Mouse (Mus musculus) ovary, postnatal 14 days (tissue): Measurements from ENCODE around the gene Enho.
A peak's percentile ranks its signal among the peaks of the same experiment; 100 is the strongest.

Source experiments
- DNase-seq: peaks from one replicate; pipeline ENCODE4 v3.0.0; 2022; ENCODE audit warnings: low spot score

Gene Enho

GRCm38 (mm10) chr4:41663614-41664013 lies 23.5 kb upstream of the Enho start:
- no peak for DNase-seq

- no peak for DNase-seq
Measured at GRCm38 (mm10) chr4:41662723-41663122, 22.6 kb upstream of the Enho start.

- no peak for DNase-seq
Measured at GRCm38 (mm10) chr4:41660851-41661430, 20.8 kb upstream of the Enho start.

- DNase-seq, result no peak
Measured at GRCm38 (mm10) chr4:41659556-41659955, 19.4 kb upstream of the Enho start.

GRCm38 (mm10) chr4:41658566-41659384 lies 18.7 kb upstream of the Enho start:
- DNase-seq, result no peak

- no peak for DNase-seq
Measured at GRCm38 (mm10) chr4:41655525-41655924, 15.4 kb upstream of the Enho start.

- DNase-seq, result peak; percentile 52
Measured at GRCm38 (mm10) chr4:41654217-41654616, 14.1 kb upstream of the Enho start.

- no peak for DNase-seq
Measured at GRCm38 (mm10) chr4:41653730-41654129, 13.6 kb upstream of the Enho start.

GRCm38 (mm10) chr4:41653296-41653695 lies 13.2 kb upstream of the Enho start:
- peak; percentile 65 for DNase-seq

GRCm38 (mm10) chr4:41648627-41649026 lies 8.5 kb upstream of the Enho start:
- DNase-seq, result no peak

- no peak for DNase-seq
Measured at GRCm38 (mm10) chr4:41648157-41648556, 8.0 kb upstream of the Enho start.

- no peak for DNase-seq
Measured at GRCm38 (mm10) chr4:41645488-41645887, 5.4 kb upstream of the Enho start.

- DNase-seq, result no peak
Measured at GRCm38 (mm10) chr4:41641199-41641822, 1.2 kb upstream of the Enho start.

GRCm38 (mm10) chr4:41639214-41639841 lies 796 bp downstream of the Enho start:
- no peak for DNase-seq

- no peak for DNase-seq
Measured at GRCm38 (mm10) chr4:41638828-41639213, 1.3 kb downstream of the Enho start.

- no peak for DNase-seq
Measured at GRCm38 (mm10) chr4:41638186-41638731, 1.9 kb downstream of the Enho start.

- no peak for DNase-seq
Measured at GRCm38 (mm10) chr4:41636882-41637635, 3.1 kb downstream of the Enho start.

- no peak for DNase-seq
Measured at GRCm38 (mm10) chr4:41636366-41636765, 3.8 kb downstream of the Enho start.

GRCm38 (mm10) chr4:41635906-41636305 lies 4.2 kb downstream of the Enho start:
- DNase-seq, result no peak

GRCm38 (mm10) chr4:41635224-41635623 lies 4.9 kb downstream of the Enho start:
- DNase-seq, result no peak

- no peak for DNase-seq
Measured at GRCm38 (mm10) chr4:41634631-41635030, 5.5 kb downstream of the Enho start.

GRCm38 (mm10) chr4:41633001-41633400 lies 7.1 kb downstream of the Enho start:
- no peak for DNase-seq
